Mouse (Mus musculus) mouse embryonic stem cell (cell line): ENCODE data around the gene Ddx10.
"Not testable (repeated sequence)": the region's sequence is repeated elsewhere in the genome, so short reads cannot be mapped to it uniquely, and the experiment has no call there.

Source experiments
- in situ Hi-C, 2 experiments: fragments of 300-500 bp; cut with MboI; formaldehyde crosslinking; loops; 1 replicate in 1 of 2; 3 replicates in 1 of 2; pipeline ENCODE4 v1.14.3; 2019 to 2020; ENCODE audit warnings: low sequenced_read_pairs in 2 of 2, low pct_unique_long_range_greater_than_20kb in 1 of 2, mixed read lengths in 1 of 2; ENCODE audit not compliant: unreplicated experiment in 1 of 2

The Ddx10 gene

GRCm38 (mm10) chr9:53218181-53218580 lies 29.7 kb downstream of the Ddx10 start:
- in situ Hi-C loops, result no loop called here

GRCm38 (mm10) chr9:53208283-53208682 lies 39.6 kb downstream of the Ddx10 start:
- in situ Hi-C loops, result no loop called here

GRCm38 (mm10) chr9:53174590-53174989 lies 73.3 kb downstream of the Ddx10 start:
- in situ Hi-C loops, result no loop called here

- in situ Hi-C loops, result no loop called here
Measured at GRCm38 (mm10) chr9:53173258-53173657, 74.6 kb downstream of the Ddx10 start.

GRCm38 (mm10) chr9:53144266-53144665 lies 103.6 kb downstream of the Ddx10 start:
- in situ Hi-C loops, result no loop called here

GRCm38 (mm10) chr9:53143508-53143907 lies 104.3 kb downstream of the Ddx10 start:
- in situ Hi-C loops, result no loop called here

- in situ Hi-C loops, result not testable (repeated sequence)
Measured at GRCm38 (mm10) chr9:53142424-53142823, 105.4 kb downstream of the Ddx10 start.

GRCm38 (mm10) chr9:53140610-53141165 lies 107.2 kb downstream of the Ddx10 start:
- in situ Hi-C loops, result no loop called here

- in situ Hi-C loops, result no loop called here
Measured at GRCm38 (mm10) chr9:53132826-53133225, 115.0 kb downstream of the Ddx10 start.

- in situ Hi-C loops, result no loop called here
Measured at GRCm38 (mm10) chr9:53130460-53130859, 117.4 kb downstream of the Ddx10 start.

- in situ Hi-C loops, result no loop called here
Measured at GRCm38 (mm10) chr9:53101103-53101502, 146.8 kb downstream of the Ddx10 start.

- in situ Hi-C loops, result no loop called here
Measured at GRCm38 (mm10) chr9:53095319-53096165, 152.3 kb downstream of the Ddx10 start.

GRCm38 (mm10) chr9:53094536-53094935 lies 153.3 kb downstream of the Ddx10 start:
- in situ Hi-C loops, result no loop called here

- in situ Hi-C loops, result no loop called here
Measured at GRCm38 (mm10) chr9:53077626-53078025, 170.2 kb downstream of the Ddx10 start.

- in situ Hi-C loops, result no loop called here
Measured at GRCm38 (mm10) chr9:53075931-53076330, 171.9 kb downstream of the Ddx10 start.

GRCm38 (mm10) chr9:53074443-53074842 lies 173.4 kb downstream of the Ddx10 start:
- in situ Hi-C loops, result no loop called here

- in situ Hi-C loops, result no loop called here
Measured at GRCm38 (mm10) chr9:53073576-53074112, 174.2 kb downstream of the Ddx10 start.

- in situ Hi-C loops, result no loop called here
Measured at GRCm38 (mm10) chr9:53072088-53072487, 175.8 kb downstream of the Ddx10 start.

GRCm38 (mm10) chr9:53070875-53071524 lies 176.9 kb downstream of the Ddx10 start:
- in situ Hi-C loops, result no loop called here
